Mouse (Mus musculus) urinary bladder, adult 18-20 months (tissue): Measurements from ENCODE around the gene Hoxc6.

Source experiments
- DNase-seq, 2 experiments: peaks; one replicate each; pipeline ENCODE4 v3.0.0; 2022; ENCODE audit warnings: low spot score in 2 of 2, mixed read lengths in 2 of 2

Hoxc6 gene

DNA sequence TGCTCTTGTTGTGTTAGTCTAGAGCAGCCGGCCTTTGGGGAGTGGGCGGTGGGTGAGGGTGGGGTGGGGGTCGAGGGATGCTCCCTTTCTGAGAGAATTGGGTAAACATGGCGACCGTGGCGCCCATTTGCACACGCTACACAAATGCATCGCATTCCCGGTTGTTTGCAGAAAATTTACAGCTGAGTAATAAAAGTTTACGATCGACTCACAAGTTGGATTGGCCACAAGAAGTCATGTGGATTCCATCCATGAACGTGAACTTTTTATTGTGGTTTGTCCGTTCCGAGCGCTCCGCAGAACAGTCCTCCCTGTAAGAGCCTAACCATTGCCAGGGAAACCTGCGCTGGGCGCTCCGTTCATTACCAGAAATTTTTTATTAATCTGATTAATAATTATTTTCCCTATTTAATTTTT, at the start of gene Hoxc6:
TSS of gene Hoxc6 (plus strand) at position 319 of the 417 bp plus-strand sequence.
- no peak for DNase-seq

DNA sequence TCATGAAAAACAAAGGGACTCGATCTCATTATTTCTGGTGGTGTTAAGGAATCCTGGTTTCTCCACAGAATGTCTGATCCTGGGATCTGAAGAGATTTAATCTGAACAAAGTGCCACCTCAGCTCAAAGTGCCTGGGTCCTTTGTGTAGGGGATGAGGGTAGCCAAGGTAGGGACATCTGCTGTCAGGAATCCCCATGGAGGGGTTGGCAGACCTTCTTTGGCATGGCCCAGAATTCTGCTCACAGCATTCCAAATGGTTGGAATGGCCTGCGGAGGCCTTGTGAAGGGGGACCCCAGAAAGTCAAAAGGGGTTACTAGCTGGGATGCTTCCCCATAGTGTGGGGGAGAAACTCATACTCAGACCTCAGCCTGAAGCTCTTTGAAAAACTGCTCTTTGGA, 49.2 kb upstream of the Hoxc6 start:
- no peak for DNase-seq

DNA sequence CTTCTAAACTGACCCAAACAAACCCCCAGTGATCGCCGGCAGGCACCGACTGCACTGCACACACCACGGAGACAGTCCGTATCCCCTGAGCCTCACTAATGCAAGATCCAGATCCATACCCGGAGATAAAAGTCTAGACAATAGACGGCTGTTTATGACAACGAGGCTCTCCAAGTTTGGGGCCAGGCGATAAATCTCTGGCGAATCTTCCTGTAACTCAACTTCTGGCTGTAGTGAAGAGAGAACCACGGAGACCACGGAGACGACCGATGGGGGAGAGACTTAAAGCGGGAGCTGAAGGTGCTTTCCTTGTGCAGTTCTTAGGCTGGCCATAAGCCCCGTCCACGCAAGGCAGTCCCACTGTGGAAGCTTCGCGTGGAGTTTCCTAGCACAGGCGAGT, 48.4 kb upstream of the Hoxc6 start:
- no peak for DNase-seq

DNA sequence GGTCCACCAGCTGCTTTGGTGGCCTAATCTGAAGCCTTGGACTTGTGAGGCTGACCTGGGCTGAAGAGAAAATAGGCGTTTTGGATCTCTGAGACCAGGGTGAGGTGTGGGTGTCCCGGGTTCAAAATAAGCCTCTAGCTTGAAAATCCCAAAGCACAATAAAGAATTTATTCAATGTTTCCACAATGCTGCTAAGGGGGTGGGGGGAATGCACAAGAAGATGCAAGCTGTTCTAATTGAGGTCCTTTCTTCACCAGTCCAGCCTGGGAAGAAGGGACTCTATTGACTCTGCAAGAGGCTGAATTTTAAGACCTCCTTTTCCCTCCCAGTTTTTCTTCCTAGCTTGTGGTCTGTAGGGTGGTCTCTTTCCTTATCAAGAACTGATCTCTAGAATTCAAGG, 47.2 kb upstream of the Hoxc6 start:
- no peak for DNase-seq

DNA sequence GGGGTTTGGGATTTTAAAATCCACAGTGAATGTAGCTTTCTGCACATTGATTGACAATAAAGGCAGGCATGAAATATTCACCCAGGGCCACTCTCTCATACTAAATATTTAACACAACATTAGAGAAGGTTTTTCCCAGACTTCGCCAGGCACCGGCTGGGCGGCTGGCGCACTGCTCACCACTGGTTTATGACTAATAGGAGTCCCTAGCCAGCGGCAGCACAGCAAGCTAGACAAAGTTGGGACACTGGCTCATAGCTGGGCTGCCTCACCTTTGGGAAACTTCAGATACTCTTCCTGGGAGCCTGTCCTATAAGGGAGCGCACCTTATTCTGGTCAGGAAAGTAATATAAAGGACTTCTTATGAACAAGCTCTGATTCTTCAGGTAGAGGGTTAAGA, 44.5 kb upstream of the Hoxc6 start:
- DNase-seq = no peak

DNA sequence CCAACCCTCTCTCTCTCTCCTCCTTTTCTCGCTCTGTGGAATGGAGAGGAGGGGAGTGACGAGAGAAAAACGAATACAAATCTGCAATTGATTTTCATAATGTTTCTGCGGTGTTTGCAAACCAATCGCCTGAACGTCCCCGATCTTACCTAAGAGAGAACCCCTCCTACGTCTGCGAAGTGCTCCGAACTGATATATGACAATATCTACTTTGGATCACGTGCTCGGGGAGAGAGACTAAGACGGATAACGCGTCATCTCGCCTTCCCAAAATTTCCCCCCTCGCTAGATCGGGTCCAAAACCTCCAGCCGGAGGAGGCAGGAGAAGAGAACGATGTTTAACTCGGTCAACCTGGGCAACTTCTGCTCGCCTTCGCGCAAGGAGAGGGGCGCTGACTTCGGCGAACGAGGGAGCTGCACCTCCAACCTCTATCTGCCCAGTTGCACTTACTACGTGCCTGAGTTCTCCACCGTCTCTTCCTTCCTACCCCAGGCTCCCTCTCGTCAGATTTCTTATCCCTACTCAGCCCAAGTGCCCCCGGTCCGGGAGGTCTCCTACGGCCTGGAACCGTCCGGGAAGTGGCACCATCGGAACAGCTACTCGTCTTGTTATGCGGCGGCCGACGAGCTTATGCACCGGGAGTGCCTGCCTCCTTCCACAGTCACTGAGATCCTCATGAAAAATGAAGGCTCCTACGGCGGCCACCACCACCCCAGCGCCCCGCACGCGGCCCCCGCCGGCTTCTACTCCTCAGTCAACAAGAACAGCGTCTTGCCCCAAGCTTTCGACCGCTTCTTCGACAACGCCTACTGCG, 43.7 kb upstream of the Hoxc6 start, which contains the start of gene Hoxc11:
TSS of gene Hoxc11 (plus strand) at position 236 of the 815 bp plus-strand sequence.
- DNase-seq = no peak

DNA sequence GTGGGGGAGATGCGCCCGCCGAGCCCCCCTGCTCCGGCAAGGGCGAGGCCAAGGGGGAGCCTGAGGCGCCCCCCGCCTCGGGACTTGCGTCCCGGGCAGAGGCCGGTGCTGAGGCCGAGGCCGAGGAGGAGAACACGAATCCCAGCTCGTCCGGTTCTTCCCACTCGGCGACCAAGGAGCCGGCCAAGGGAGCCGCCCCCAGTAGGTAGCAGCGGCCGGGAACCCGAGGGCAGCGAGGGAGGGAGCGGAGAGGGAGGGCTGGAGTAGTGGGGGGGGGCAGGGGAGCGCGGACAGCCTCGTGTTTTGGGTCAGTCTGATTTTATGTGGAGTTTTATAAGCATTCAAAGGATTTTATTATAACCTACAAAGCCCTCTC, 43.1 kb upstream of the Hoxc6 start:
- DNase-seq = no peak

DNA sequence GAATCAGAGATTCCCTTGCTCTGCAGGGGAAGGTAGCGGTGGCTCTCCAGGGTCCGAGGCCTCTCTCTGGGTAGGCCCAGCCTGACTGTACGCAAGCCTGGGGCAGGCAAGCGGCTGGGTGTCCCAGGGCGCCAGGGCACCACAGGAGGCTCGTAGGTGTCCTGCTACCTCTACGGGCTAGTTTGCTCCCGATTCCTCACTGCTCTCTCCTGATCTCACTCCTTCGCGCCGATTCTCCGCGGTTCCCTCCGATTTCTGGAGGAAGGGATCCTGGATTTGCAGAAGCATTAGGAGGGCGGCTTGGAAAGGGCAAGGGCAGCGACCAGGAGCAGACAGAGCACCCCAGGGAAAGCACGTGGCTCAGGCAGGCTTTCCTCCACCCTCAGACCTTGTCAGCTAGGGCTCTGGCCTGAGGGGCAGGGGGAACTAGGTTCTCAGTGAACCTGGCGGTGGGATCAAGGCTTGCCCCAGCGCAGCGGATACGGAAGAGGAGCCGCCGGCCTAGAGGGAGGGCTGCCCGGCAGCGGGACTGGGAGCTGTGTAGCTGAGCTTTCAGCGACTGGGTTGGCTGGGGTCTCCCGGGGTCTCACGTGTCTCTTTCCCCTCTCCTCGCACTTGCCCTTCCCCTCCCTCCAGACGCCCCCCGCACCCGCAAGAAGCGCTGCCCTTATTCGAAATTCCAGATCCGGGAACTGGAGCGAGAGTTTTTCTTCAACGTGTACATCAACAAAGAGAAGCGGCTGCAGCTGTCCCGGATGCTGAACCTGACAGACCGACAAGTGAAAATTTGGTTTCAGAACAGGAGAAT, 42.0 kb upstream of the Hoxc6 start:
- DNase-seq = no peak

DNA sequence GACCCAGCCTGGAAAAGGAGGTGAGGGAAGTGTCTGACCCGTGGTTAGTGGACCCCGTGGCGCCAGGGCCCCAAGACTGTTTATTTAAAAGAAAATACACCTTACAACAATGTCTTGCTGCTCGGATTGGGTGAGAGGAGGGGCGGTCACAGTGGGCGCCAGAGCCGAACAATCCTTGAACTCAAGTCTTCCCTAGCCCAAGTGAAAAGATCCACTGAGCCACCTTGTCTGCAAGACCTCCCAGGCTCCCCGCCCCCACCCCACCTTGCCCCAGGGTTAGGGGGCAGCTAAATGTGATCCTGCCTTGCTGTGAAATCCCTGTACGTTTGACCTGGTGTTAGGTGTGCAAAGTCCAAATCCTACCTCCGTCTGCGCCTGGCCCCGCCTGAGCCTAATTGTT, 41.2 kb upstream of the Hoxc6 start:
- no peak for DNase-seq

DNA sequence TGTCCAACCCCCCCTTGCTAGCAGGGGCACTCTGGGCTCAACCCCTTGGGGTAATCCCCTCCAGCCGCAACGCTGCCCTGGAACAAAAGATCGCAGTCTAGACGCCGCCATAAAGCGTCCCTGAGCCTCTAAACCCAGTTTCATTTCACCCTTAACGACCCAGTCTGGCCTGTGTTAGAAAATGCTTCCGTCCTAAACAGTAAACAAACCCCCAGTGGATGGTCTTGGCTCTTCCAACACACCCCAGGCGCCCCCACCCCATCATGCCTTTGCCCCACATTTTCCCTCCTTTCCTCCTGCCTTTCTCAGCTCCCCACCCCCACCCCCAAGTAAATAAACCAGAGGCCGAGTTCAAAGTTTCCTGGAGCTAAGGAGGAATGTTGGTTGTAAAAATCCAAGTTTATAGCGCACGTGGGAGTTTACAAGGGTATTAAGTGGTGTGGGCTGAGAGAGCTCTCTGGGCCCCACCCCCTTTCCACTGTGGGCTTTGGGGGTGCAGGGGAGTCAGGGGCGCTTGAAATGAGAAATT, 38.3 kb upstream of the Hoxc6 start:
- no peak for DNase-seq

DNA sequence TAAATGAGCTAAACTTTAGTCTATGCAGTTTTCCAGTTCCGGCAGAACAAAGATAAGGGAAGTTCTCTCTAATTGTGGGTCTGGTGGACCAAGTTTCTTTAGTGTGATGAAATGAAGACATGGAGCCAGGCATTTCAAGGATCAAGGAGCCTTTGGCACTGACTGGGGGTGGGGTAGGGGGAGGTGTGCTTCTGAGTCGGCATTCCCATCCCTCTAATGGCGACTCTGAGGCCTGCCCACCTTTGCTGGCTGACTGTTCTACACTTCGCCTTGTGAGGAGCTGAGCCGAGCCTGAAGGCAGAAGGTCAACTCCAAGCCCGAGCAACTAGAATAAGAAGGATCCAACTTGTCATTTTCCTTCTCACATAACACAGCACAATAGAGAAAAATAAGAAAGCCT, 36.3 kb upstream of the Hoxc6 start:
- no peak for DNase-seq

DNA sequence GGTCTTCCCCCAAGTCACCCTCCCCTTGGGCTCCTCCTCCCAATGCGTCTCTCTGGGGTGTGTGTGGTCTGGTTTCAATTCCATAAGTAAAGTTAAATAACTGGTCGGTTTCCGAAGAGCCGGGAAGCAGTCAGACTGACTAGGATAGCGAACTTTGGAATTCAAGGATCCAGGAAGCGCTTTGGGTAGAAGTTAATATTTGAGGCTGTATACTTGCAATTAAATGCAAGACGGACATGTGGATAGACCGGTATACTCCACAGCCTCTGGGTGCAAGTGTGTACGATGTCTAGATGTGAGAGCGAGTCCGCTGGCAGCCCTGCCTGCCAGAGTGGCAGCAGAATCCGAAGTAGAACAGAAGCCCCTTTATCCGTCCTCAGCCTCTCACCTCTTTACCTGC, 35.6 kb upstream of the Hoxc6 start:
- DNase-seq = no peak

DNA sequence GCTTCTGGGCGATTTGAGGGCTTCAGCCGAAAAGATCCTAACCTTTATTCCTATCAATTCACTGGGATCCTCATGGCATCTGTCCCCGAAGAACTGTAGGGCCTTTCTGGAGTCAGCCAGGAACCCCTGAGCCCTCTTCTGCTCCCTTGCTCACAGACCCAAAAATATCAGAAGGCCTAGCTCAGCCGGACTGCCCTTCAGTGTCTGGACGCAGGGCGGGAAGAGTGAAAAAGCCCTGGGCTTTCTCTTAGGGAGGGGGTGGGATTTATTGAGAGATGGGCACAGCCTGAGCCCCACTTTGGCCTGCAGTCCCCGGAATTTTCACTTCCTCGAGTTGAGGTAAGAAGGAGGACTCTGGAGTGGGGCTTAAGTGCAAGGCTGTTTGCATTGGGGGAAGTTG, 34.8 kb upstream of the Hoxc6 start:
- no peak for DNase-seq

DNA sequence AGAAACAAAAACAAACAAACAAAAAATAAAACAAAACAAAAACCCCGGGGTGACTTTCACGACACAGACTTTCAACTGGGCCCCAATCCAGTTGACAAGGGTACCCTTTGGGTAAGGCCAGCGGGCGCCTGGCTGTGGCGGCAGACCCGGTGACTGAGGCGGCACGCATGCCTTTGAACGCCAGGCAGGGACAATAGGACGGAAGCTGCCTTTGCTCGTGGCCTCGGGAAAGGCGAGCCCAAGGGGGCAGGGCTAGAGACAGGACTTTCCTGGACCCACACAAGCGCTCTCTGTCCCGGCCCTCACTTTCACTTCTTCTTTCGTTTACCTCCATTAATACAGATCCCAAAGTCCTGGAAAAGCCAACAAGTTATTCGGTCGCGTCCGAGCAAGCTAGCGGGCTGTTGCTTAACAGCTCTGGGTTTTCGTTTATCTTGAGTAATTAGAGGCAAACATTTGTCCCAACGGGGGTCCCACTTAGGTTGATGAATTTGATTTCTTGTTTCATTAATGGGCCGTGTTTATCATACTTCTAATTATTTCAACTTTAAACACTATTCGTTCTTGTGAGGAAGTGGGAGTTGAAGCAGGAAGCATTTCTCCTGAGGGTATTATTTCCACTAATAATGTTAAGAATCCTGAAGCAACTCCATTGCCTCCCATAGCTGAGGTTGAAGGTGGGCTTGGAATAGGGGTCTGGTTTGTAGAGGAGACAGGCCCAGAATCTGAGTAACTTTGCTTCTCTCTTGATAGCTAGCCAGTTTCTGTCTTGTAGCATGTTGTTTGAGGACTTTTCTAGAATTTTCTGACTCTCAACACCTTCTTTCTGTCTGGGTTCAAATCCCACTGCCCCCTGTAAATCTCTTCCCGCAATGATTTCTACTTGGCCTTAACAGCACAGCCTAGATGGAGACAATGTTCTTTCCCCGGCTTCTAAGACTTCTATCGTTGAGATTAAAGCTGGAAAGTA, 34.1 kb upstream of the Hoxc6 start:
- no peak for DNase-seq

DNA sequence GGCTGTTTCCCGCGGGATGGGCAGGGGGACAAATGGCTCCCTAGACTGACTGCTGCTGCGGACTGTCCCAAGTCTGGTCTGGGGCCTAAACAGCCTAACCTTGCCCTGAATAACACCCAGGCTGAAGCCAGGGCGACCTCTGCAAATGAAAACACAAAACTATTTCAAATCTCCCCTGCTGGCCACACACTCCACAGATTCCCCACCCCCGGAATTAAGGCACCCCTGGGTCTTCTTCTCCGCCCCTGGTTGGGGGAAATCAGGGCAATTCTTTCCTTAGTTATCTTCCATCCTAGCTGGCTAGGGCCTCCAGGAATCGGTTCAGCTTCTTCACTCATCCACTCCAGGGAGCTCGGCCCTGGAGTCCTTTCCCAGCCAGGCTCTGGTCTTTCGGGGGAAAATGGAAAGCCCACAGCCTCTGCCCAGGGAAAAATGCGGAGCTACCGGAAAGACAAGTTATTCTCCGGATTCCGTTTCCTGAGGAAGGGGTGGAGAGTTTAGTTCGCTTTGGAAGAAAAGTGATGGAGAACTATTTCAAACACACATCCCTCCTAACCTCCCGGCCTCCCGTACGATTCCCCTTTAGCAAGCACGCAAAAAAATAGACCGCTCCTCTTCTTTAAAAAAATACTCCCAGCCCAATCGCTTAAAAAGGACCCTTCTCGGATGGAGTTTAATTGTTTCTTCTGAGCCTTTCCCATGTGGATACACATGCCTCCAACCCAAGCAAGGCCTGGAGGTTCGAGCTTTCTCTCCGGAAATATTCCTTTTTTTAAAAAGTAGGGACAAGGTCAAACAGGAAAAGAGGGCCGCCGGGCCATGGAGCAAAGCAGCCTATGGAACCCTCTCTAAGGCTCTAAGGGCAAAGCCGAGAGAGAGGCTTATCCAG, 32.8 kb upstream of the Hoxc6 start:
- no peak for DNase-seq

DNA sequence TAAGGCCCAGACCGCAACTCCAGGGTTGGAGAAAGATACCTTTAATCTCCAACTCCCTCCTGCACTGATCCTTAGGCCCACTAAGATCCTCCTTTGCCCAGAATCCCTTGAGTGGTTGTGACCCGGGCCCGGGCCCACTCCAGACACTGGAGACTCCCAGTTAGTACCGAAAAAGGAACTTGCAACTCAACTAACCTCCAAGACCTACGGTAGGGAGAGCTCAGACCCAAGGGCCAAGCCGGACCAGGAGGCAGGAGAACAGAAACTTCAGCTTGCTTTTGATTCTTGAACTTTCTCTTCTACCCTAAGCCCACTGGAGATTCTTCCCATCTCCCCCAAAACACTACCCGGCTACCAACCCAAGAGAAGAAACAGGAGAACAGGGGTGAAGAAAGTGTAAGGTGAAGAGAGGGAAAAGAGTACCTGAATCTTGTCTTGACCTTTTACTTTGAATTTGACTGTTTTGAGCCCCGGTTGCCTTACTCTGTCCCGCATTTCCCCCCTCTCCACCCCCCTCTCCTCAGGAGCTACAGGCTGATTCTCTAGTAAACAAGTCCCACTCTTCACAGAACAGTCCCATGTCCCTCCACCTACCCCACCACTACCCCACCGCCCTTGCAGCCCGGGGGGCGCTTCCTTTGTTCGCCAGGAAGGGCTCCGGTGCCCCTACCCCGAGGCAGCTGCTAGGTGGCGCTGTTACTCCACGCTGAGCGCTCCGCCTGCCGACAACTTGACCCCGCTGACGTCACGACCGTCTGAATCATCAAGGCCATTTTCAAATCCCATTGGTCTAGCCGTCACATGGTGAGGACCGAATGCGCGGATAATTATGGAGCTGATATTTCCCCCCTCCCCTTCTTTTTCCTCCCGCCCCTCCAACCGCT, 31.9 kb upstream of the Hoxc6 start:
- DNase-seq = peak in 1 of 2 experiments; percentile 81

DNA sequence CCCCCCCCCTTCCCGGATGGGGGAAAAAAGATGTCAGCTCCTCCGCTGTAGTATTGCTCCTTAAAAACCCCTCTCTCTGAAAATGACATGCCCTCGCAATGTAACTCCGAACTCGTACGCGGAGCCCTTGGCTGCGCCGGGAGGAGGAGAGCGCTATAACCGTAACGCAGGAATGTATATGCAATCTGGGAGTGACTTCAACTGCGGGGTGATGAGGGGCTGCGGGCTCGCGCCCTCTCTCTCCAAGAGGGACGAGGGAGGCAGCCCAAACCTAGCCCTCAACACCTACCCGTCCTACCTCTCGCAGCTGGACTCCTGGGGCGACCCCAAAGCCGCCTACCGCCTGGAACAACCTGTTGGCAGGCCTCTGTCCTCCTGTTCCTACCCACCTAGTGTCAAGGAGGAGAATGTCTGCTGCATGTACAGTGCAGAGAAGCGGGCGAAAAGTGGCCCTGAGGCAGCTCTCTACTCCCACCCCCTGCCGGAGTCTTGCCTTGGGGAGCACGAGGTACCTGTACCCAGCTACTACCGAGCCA, 31.2 kb upstream of the Hoxc6 start, which contains the start of gene Hoxc10:
TSS of gene Hoxc10 (plus strand) at position 21 of the 536 bp plus-strand sequence.
- no peak for DNase-seq

DNA sequence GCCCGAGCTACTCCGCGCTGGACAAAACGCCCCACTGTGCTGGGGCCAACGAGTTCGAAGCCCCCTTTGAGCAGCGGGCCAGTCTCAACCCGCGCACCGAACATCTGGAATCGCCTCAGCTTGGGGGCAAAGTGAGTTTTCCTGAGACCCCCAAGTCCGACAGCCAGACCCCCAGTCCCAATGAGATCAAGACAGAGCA, 30.8 kb upstream of the Hoxc6 start, which contains the start of gene Hoxc5:
TSS of gene Hoxc5 (plus strand) at position 132 of the 199 bp plus-strand sequence.
- DNase-seq = no peak
